Mouse (Mus musculus) erythroblast, embryonic 14.5 days (primary cell): ENCODE data around the gene Fhod1.

Experiments
- GATA1 ChIP-seq: IDR thresholded peaks from 2 replicates; pipeline ENCODE4 v1.6.1; 2012; ENCODE audit warnings: low read length, inconsistent platforms, mixed read lengths
- TAL1 ChIP-seq: IDR thresholded peaks from 3 replicates; pipeline ENCODE4 v1.6.1; 2012; ENCODE audit warnings: low read length, inconsistent platforms, mixed read lengths

DNA sequence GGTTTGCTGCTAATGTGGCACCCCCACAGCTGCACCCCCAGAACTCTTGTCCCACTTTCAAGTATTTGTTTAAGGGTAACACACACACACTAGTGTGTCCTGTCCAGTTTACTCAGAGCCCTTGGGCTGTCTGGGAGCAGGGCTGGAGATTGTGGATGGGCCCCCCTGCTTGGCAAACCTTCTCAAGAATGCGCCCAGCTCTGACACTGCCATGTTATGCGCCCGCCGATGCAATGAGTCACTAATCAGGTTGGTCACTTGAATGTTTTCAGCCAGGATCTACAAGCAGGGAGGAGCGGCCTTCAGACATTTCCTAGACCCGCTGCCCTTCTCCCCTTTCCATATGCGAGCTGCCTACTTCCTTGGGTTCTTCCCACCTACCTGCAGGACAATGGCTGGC, 55.3 kb downstream of the Fhod1 start:
- TF ChIP-seq GATA1 = no peak
- no peak for TF ChIP-seq TAL1
